Mouse (Mus musculus) embryonic fibroblast, embryonic 13.5 days (primary cell): ENCODE measurements around the gene Slc30a6. TPM values are rescaled to one million over a fixed set of nuclear protein-coding genes. Genes with fewer than 3 reads are reported as not detected.
"Not testable (repeated sequence)": the region's sequence is repeated elsewhere in the genome, so short reads cannot be mapped to it uniquely, and the experiment has no call there.

Experiments used
- H3K27ac ChIP-seq: 2 replicates; pipeline ENCODE4 v1.5.1; 2012; ENCODE audit warnings: low read length, control low read depth, inconsistent platforms; ENCODE audit not compliant: insufficient read depth
- H3K4me1 ChIP-seq: 2 replicates; pipeline ENCODE4 v1.6.1; 2011; ENCODE audit warnings: low read length; ENCODE audit not compliant: control insufficient read depth, insufficient read depth
- H3K4me3 ChIP-seq: 2 replicates; pipeline ENCODE4 v1.5.1; 2011; ENCODE audit warnings: mild to moderate bottlenecking, control low read depth, low read length; ENCODE audit not compliant: insufficient read depth
- CTCF ChIP-seq: IDR thresholded peaks from 2 replicates; pipeline ENCODE4 v1.5.1; 2011; ENCODE audit warnings: mild to moderate bottlenecking, control low read depth, low read length, moderate library complexity, borderline replicate concordance; ENCODE audit not compliant: insufficient read depth
- POLR2A ChIP-seq: IDR thresholded peaks from 2 replicates; pipeline ENCODE4 v1.6.1; 2011; ENCODE audit warnings: low read depth, mild to moderate bottlenecking, control low read depth, low read length, moderate library complexity
- polyA plus RNA-seq: library from polyadenylated mRNA; stranded (reverse); fragments of >200 nt; gene quantifications from 2 replicates; pipeline ENCODE4 v1.2.4, GENCODE M21; 2011; ENCODE audit warnings: low read depth; ENCODE audit not compliant: missing spikeins, insufficient read length

The Slc30a6 gene
- polyA plus RNA-seq, 1 experiment: 45.9 TPM

DNA sequence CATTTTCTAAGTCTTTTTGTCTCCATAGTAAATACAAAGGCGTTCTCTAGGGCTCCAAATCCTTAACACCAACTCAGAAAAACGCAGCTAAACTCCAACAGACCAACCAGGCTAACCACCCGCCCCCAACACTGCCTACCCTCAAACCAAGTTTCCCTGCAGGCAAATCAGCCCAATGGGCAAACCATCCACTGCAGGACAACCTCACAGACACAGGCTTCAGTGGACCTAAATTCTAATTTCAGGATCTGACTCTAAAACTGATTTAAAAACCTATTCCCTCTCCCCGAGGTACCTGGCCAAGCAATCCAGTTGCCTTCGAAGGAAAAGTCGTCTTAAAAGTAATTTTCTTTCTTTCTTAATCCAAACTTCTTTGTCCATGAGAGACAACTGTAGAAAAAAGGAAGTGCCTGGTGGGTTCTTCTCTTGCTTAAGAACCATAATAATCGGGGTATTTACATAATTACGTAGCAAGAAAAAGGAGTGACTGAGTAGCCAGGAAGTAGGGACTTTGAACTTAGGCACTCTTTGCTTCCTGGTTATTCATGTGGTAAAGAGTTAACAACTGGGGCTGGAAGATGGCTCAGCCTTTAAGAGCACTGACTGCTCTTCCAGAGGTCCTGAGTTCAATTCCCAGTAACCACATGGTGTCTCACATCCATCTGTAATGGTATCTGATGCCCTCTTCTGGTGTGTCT is 63.5 kb downstream of the Slc30a6 start, which contains the start of gene Nlrc4:
Gene Nlrc4 (minus strand): TSS at position 432 of the 698 bp plus-strand sequence.
- TF ChIP-seq POLR2A: no peak
- TF ChIP-seq CTCF: no peak
- Histone ChIP-seq H3K4me3 (no peak within 1 kb of the TSS), H3K4me1 (no peaks in the 10 kb centered on the region), H3K27ac (no peak within 1 kb of the TSS)

GRCm38 (mm10) chr17:74463510-74463909 is 68.1 kb downstream of the Slc30a6 start:
- no peaks in the 10 kb centered on the region for H3K4me1 ChIP-seq

GRCm38 (mm10) chr17:74467981-74468380 is 72.6 kb downstream of the Slc30a6 start:
- H3K4me1 ChIP-seq, H3K27ac ChIP-seq, H3K4me3 ChIP-seq: not testable (repeated sequence)

More at GRCm38 (mm10) chr17:74463510-74463909, 68.1 kb downstream of the Slc30a6 start:
- no peak overlapping the region for H3K4me3 ChIP-seq
- no peak for TF ChIP-seq POLR2A
- no peak for TF ChIP-seq CTCF
- no peak overlapping the region for H3K27ac ChIP-seq

DNA sequence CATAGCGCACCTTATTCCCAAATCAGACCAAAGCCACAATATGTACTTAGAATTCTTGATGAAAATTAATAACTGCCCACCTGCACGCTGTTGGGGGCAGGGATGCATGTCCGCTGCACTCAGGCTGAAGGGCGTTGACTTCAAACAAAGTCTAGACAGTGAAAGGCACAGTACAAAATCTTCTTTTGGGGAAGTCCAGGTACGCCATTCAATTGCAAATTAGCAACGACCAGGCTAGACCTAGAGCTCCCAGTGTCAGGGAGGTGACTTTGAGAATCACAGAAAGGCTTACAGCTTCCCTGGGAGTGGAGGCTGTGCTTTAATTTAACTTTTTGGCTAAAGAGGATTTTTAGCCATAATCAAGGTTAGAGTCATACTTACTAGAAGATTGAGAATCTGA is 74.7 kb downstream of the Slc30a6 start:
- H3K4me1 ChIP-seq, H3K4me3 ChIP-seq, H3K27ac ChIP-seq: not testable (repeated sequence)

Other genes starting within 250 kb of the Slc30a6 start
- gene Memo1, start 100.1 kb upstream of the Slc30a6 start, polyA plus RNA-seq: 111 and 114 TPM in 2 replicates
- 62.6 and 66.2 TPM in 2 replicates for gene Dpy30, start 71.7 kb upstream of the Slc30a6 start, polyA plus RNA-seq
- gene Spast, start 56.6 kb upstream of the Slc30a6 start, polyA plus RNA-seq: 25.2 and 32.6 TPM in 2 replicates
- not detected in 2 replicates for gene Nlrc4, start 63.5 kb downstream of the Slc30a6 start, polyA plus RNA-seq
- 161 and 164 TPM in 2 replicates for gene Yipf4, start 93.9 kb downstream of the Slc30a6 start, polyA plus RNA-seq
- gene Birc6, start 132.7 kb downstream of the Slc30a6 start, polyA plus RNA-seq: 97.3 and 106 TPM in 2 replicates